Mouse (Mus musculus) forebrain, embryonic 16.5 days (tissue): ENCODE results near the gene Pgm2. TPM values are rescaled to one million over a fixed set of nuclear protein-coding genes. Genes with fewer than 3 reads are reported as not detected.
A peak's percentile ranks its signal among the peaks of the same experiment; 100 is the strongest.

Source experiments
- ATAC-seq: fragments of 200-750 bp; cut with Nextera tagmentation; 2 replicates; pipeline ENCODE4 v1.8.0; 2017; ENCODE audit warnings: mild to moderate bottlenecking, moderate library complexity
- H3K27ac ChIP-seq: fragments of 300-500 bp; sonication (generic); 2 replicates; pipeline ENCODE4 v1.5.1; 2014; ENCODE audit warnings: low read length, control low read depth
- H3K27me3 ChIP-seq: fragments of 300-500 bp; sonication (generic); replicated peaks from 2 replicates; pipeline ENCODE4 v1.6.1; 2014; ENCODE audit warnings: low read length; ENCODE audit not compliant: control insufficient read depth, insufficient read depth
- H3K36me3 ChIP-seq: fragments of 300-500 bp; sonication (generic); 2 replicates; pipeline ENCODE4 v1.6.1; 2014; ENCODE audit not compliant: control insufficient read depth, insufficient read depth
- H3K4me1 ChIP-seq: fragments of 300-500 bp; sonication (generic); replicated peaks from 2 replicates; pipeline ENCODE4 v1.6.1; 2014; ENCODE audit warnings: low read length; ENCODE audit not compliant: control insufficient read depth, insufficient read depth
- H3K4me2 ChIP-seq: fragments of 300-500 bp; sonication (generic); 2 replicates; pipeline ENCODE4 v1.6.1; 2014; ENCODE audit warnings: mild to moderate bottlenecking, low read length, control low read depth
- H3K4me3 ChIP-seq: fragments of 300-500 bp; sonication (generic); replicated peaks from 2 replicates; pipeline ENCODE4 v1.5.1; 2014; ENCODE audit warnings: mild to moderate bottlenecking, low read length, control low read depth
- H3K9ac ChIP-seq: fragments of 300-500 bp; sonication (generic); replicated peaks from 2 replicates; pipeline ENCODE4 v1.6.1; 2014; ENCODE audit warnings: low read depth, low read length, control low read depth
- H3K9me3 ChIP-seq: fragments of 300-500 bp; sonication (generic); 2 replicates; pipeline ENCODE4 v1.6.1; 2016; ENCODE audit warnings: low read length; ENCODE audit not compliant: control insufficient read depth
- WGBS: fragments of 180-500 bp; shearing (Covaris S2); extraction: QIAGEN DNeasy Blood & Tissue Kit; methylation state at CpG from one replicate; pipeline ENCODE4 v1.1.7; 2014; 5-methylcytosine and 5-hydroxymethylcytosine counted together
- polyA plus RNA-seq: library from polyadenylated mRNA; unstranded; fragments of >200 nt; fragmentation: Nextera tagmentation; extraction: Ambion mirVana; gene quantifications from 2 replicates; pipeline ENCODE4 v1.2.1, GENCODE M21; 2015

The Pgm2 gene
- polyA plus RNA-seq, 1 experiment from 2014 or later = 23.6 TPM

DNA sequence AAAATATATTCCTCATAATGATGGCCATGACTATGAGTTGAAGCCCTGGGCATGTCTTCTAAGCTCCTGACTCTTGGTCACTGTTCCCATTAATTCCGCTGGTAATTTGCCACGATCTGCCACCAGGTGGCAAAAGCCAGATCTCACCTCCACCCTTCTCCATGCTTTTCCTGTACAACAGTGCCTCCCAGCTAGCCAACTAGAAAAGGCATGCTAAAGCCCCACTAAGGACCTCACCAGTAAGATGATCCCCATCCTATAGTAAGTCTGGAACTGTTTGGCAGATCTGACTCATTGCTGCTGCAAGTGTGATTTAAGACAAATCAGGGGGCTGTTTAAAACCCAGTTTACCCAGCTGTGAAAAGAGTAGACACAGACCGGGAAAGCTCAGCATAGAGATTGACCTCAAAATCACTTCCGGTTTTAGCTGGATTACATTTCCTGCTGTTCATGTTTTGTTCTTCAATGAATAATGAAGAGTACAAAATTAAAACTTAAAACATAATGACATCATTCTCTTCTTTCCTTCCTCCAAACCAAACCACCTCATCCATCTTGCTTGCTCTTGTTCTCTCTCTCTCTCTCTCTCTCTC is 22.6 kb upstream of the Pgm2 start:
- H3K9me3 ChIP-seq = no peaks in the 10 kb centered on the region
- no peaks in the 10 kb centered on the region for H3K4me1 ChIP-seq
- no peaks in the 10 kb centered on the region for H3K36me3 ChIP-seq
- no peak overlapping the region for H3K4me3 ChIP-seq
- no peaks in the 10 kb centered on the region for H3K27me3 ChIP-seq
- no peak overlapping the region for H3K9ac ChIP-seq
- ATAC-seq = 0 out of 2 replicates have a peak, but pooled peaks have one; percentile 69
- 33% methylated on average over 4 of the region's 4 CpGs for WGBS
- no peak overlapping the region for H3K4me2 ChIP-seq
- H3K27ac ChIP-seq = no peak overlapping the region

- Histone ChIP-seq H3K27me3 (no peaks in the 10 kb centered on the region), H3K9me3 (no peaks in the 10 kb centered on the region), H3K27ac (no peak overlapping the region), H3K4me3 (no peak overlapping the region), H3K36me3 (no peaks in the 10 kb centered on the region), H3K9ac (no peak overlapping the region), H3K4me2 (no peak overlapping the region), H3K4me1 (no peaks in the 10 kb centered on the region)
- ATAC-seq = no peak
- 64% methylated on average over 2 of the region's 2 CpGs for WGBS
These were observed 21.8 kb upstream of the Pgm2 start for GRCm38 (mm10) chr5:64070742-64071476.

- 91% methylated on average over 3 of the region's 3 CpGs for WGBS
- H3K4me2 ChIP-seq = no peak overlapping the region
- no peaks in the 10 kb centered on the region for H3K9me3 ChIP-seq
- H3K36me3 ChIP-seq = no peaks in the 10 kb centered on the region
- no peak for ATAC-seq
- no peak overlapping the region for H3K9ac ChIP-seq
- no peak overlapping the region for H3K4me3 ChIP-seq
- no peaks in the 10 kb centered on the region for H3K27me3 ChIP-seq
- no peak overlapping the region for H3K27ac ChIP-seq
- H3K4me1 ChIP-seq = peaks cover 8% of the 10 kb centered on the region
These were observed 18.3 kb upstream of the Pgm2 start for GRCm38 (mm10) chr5:64074455-64074854.

GRCm38 (mm10) chr5:64075506-64075905 is 17.2 kb upstream of the Pgm2 start:
- H3K9ac ChIP-seq = no peak overlapping the region
- peaks cover 9% of the 10 kb centered on the region for H3K4me1 ChIP-seq
- no peak for ATAC-seq
- no peaks in the 10 kb centered on the region for H3K36me3 ChIP-seq
- H3K27me3 ChIP-seq = no peaks in the 10 kb centered on the region
- H3K9me3 ChIP-seq = no peaks in the 10 kb centered on the region
- H3K4me3 ChIP-seq = no peak overlapping the region
- H3K4me2 ChIP-seq = no peak overlapping the region
- WGBS = 40% methylated on average over 3 of the region's 3 CpGs
- no peak overlapping the region for H3K27ac ChIP-seq

GRCm38 (mm10) chr5:64077353-64077752 is 15.4 kb upstream of the Pgm2 start:
- H3K36me3 ChIP-seq = no peaks in the 10 kb centered on the region
- H3K4me3 ChIP-seq = no peak overlapping the region
- peaks cover 9% of the 10 kb centered on the region for H3K4me1 ChIP-seq
- H3K9me3 ChIP-seq = no peaks in the 10 kb centered on the region
- no peak overlapping the region for H3K4me2 ChIP-seq
- 80% methylated on average over 4 of the region's 4 CpGs for WGBS
- no peak overlapping the region for H3K9ac ChIP-seq
- no peak for ATAC-seq
- H3K27ac ChIP-seq = no peak overlapping the region
- H3K27me3 ChIP-seq = no peaks in the 10 kb centered on the region

DNA sequence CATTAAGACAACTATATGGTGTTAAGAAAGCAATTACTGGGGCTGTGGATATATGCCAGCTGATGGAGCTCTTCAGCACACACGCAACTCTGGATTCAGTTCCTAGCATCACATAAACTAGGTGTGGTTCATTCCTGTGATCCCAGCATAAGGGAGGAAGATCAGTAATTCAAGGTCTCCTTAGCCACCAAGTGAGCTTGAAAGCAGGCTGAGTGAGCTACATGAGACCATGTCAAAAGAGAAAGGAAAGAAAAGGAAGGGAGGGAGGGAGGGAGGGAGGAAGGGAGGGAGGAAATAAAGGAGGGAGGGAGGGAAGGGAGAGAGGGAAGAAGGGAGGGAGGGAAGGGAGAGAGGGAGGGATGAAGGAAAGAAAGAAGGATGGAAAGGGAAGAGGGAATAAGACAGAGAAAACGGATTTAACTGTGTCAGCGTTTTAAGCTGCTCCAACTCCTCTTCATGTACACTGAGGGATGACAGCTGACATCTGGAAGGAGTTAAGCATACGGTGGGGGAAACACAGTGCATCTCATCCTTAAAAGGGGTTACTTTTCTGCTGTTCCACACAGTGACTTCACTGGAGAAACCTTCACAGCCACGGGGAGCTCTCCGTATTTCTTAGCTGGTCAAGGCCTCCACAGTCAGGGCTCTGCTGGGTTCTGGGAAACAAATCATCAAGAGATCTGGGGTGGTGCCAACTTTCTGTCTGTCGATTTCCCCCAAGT is 13.8 kb upstream of the Pgm2 start:
- peak; percentile 83 for ATAC-seq
- Histone ChIP-seq H3K27me3 (no peaks in the 10 kb centered on the region), H3K4me2 (no peak overlapping the region), H3K36me3 (no peaks in the 10 kb centered on the region), H3K27ac (peak overlapping the region; percentile 23; the same call in 1 of the 2 replicates), H3K4me1 (peaks cover 9% of the 10 kb centered on the region), H3K9me3 (no peaks in the 10 kb centered on the region), H3K4me3 (no peak overlapping the region), H3K9ac (no peak overlapping the region)
- WGBS = 45% methylated on average over 7 of the region's 7 CpGs

- Histone ChIP-seq H3K27ac (peak overlapping the region; percentile 23; the same call in 1 of the 2 replicates), H3K4me3 (no peak overlapping the region), H3K9me3 (no peaks in the 10 kb centered on the region), H3K4me2 (no peak overlapping the region), H3K9ac (no peak overlapping the region), H3K36me3 (no peaks in the 10 kb centered on the region), H3K4me1 (peaks cover 9% of the 10 kb centered on the region), H3K27me3 (no peaks in the 10 kb centered on the region)
- ATAC-seq = peak; percentile 23; the same call in 1 of the 2 replicates
- WGBS = 50% methylated on average over 4 of the region's 4 CpGs
These were observed 13.3 kb upstream of the Pgm2 start for GRCm38 (mm10) chr5:64079462-64079817.

- Histone ChIP-seq H3K4me2 (no peak overlapping the region), H3K4me1 (peaks cover 8% of the 10 kb centered on the region), H3K36me3 (no peaks in the 10 kb centered on the region), H3K27me3 (no peaks in the 10 kb centered on the region), H3K4me3 (no peak overlapping the region), H3K9ac (no peak overlapping the region), H3K9me3 (no peaks in the 10 kb centered on the region), H3K27ac (no peak overlapping the region)
- ATAC-seq = no peak
- 81% methylated on average over 15 of the region's 15 CpGs for WGBS
These were observed 9.0 kb upstream of the Pgm2 start for GRCm38 (mm10) chr5:64083447-64084359.

- H3K4me3 ChIP-seq = no peak overlapping the region
- no peaks in the 10 kb centered on the region for H3K36me3 ChIP-seq
- 97% methylated on average over 9 of the region's 9 CpGs for WGBS
- H3K4me2 ChIP-seq = no peak overlapping the region
- H3K4me1 ChIP-seq = no peaks in the 10 kb centered on the region
- H3K9ac ChIP-seq = no peak overlapping the region
- no peak for ATAC-seq
- H3K27ac ChIP-seq = no peak overlapping the region
- no peaks in the 10 kb centered on the region for H3K9me3 ChIP-seq
- H3K27me3 ChIP-seq = no peaks in the 10 kb centered on the region
These were observed 7.3 kb upstream of the Pgm2 start for GRCm38 (mm10) chr5:64085405-64085804.
